Mouse (Mus musculus): ENCODE measurements around the gene Rnf10.

The Rnf10 gene

GRCm38 (mm10) chr5:115235786-115236263 lies 36.9 kb downstream of the Rnf10 start, which contains the start of gene Pop5:
Gene Pop5 (plus strand): TSS chr5:115235836.
- peak; percentile 87 for DNase-seq (ENCODE audit: low read depth, low spot score)

GRCm38 (mm10) chr5:115235323-115235771 lies 37.4 kb downstream of the Rnf10 start:
- DNase-seq (ENCODE audit: low read depth, low spot score): peak; percentile 89

GRCm38 (mm10) chr5:115234519-115234918 lies 38.2 kb downstream of the Rnf10 start:
- no peak for DNase-seq (ENCODE audit: low read depth, low spot score)

- no peak for DNase-seq (ENCODE audit: low read depth, low spot score)
Measured at GRCm38 (mm10) chr5:115233031-115233780, 39.5 kb downstream of the Rnf10 start.

- no peak for DNase-seq (ENCODE audit: low read depth, low spot score)
Measured at GRCm38 (mm10) chr5:115232516-115232915, 40.2 kb downstream of the Rnf10 start.

- DNase-seq (ENCODE audit: low read depth, low spot score): no peak
Measured at GRCm38 (mm10) chr5:115231552-115232120, 41.1 kb downstream of the Rnf10 start.

- no peak for DNase-seq (ENCODE audit: low read depth, low spot score)
Measured at GRCm38 (mm10) chr5:115230830-115231551, 41.7 kb downstream of the Rnf10 start.

- DNase-seq (ENCODE audit: low read depth, low spot score): no peak
Measured at GRCm38 (mm10) chr5:115222485-115222884, 50.2 kb downstream of the Rnf10 start.

GRCm38 (mm10) chr5:115220931-115221640 lies 51.6 kb downstream of the Rnf10 start:
- DNase-seq (ENCODE audit: low read depth, low spot score): no peak

- no peak for DNase-seq (ENCODE audit: low read depth, low spot score)
Measured at GRCm38 (mm10) chr5:115217998-115218397, 54.7 kb downstream of the Rnf10 start.

GRCm38 (mm10) chr5:115215273-115216185 lies 57.2 kb downstream of the Rnf10 start:
- no peak for DNase-seq (ENCODE audit: low read depth, low spot score)

GRCm38 (mm10) chr5:115214864-115215263 lies 57.8 kb downstream of the Rnf10 start:
- DNase-seq (ENCODE audit: low read depth, low spot score): no peak

GRCm38 (mm10) chr5:115212861-115213260 lies 59.8 kb downstream of the Rnf10 start:
- no peak for DNase-seq (ENCODE audit: low read depth, low spot score)

GRCm38 (mm10) chr5:115212451-115212850 lies 60.2 kb downstream of the Rnf10 start:
- DNase-seq (ENCODE audit: low read depth, low spot score): no peak

GRCm38 (mm10) chr5:115210380-115210779 lies 62.3 kb downstream of the Rnf10 start:
- DNase-seq (ENCODE audit: low read depth, low spot score): peak; percentile 46

- no peak for DNase-seq (ENCODE audit: low read depth, low spot score)
Measured at GRCm38 (mm10) chr5:115208601-115209000, 64.1 kb downstream of the Rnf10 start.

- DNase-seq (ENCODE audit: low read depth, low spot score): no peak
Measured at GRCm38 (mm10) chr5:115207892-115208291, 64.8 kb downstream of the Rnf10 start.

GRCm38 (mm10) chr5:115207244-115207643 lies 65.5 kb downstream of the Rnf10 start:
- no peak for DNase-seq (ENCODE audit: low read depth, low spot score)

GRCm38 (mm10) chr5:115204562-115205311 lies 68.0 kb downstream of the Rnf10 start:
- no peak for DNase-seq (ENCODE audit: low read depth, low spot score)

Measured in CD4-positive helper T cell, adult 2 months (primary cell).